Mouse (Mus musculus) intestine, embryonic 14.5 days (tissue): ENCODE data around the gene Mrps9. TPM values are rescaled to one million over a fixed set of nuclear protein-coding genes. Genes with fewer than 3 reads are reported as not detected.

Experiments
- ATAC-seq: fragments of 200-750 bp; cut with Nextera tagmentation; replicated peaks from 2 replicates; pipeline ENCODE4 v1.8.0; 2017; ENCODE audit warnings: low read depth, moderate number of reproducible peaks, moderate TSS enrichment, moderate library complexity; ENCODE audit not compliant: low FRiP score, low TSS enrichment
- DNase-seq: peaks from one replicate; pipeline ENCODE4 v3.0.0-alpha.2; 2018; ENCODE audit warnings: low spot score
- H3K27ac ChIP-seq: fragments of 300-500 bp; sonication (generic); 2 replicates; pipeline ENCODE4 v1.5.1; 2014; ENCODE audit warnings: low read depth, mild to moderate bottlenecking, control low read depth
- H3K27me3 ChIP-seq: fragments of 300-500 bp; sonication (generic); replicated peaks from 2 replicates; pipeline ENCODE4 v1.6.1; 2014; ENCODE audit warnings: low read length, control low read depth; ENCODE audit not compliant: control insufficient read depth, insufficient read depth
- H3K36me3 ChIP-seq: fragments of 300-500 bp; sonication (generic); 2 replicates; pipeline ENCODE4 v1.6.1; 2014; ENCODE audit warnings: low read length, control low read depth; ENCODE audit not compliant: control insufficient read depth, insufficient read depth
- H3K4me1 ChIP-seq: fragments of 300-500 bp; sonication (generic); replicated peaks from 2 replicates; pipeline ENCODE4 v1.6.1; 2014; ENCODE audit warnings: low read length, control low read depth, mixed read lengths; ENCODE audit not compliant: control insufficient read depth, insufficient read depth
- H3K4me2 ChIP-seq: fragments of 300-500 bp; sonication (generic); 2 replicates; pipeline ENCODE4 v1.6.1; 2014; ENCODE audit warnings: low read length
- H3K4me3 ChIP-seq: fragments of 300-500 bp; sonication (generic); 2 replicates; pipeline ENCODE4 v1.5.1; 2014; ENCODE audit warnings: low read depth, low read length, control low read depth, mixed read lengths
- H3K9ac ChIP-seq: fragments of 300-500 bp; sonication (generic); 2 replicates; pipeline ENCODE4 v1.6.1; 2014; ENCODE audit warnings: mild to moderate bottlenecking, low read length
- H3K9me3 ChIP-seq: fragments of 300-500 bp; sonication (generic); 2 replicates; pipeline ENCODE4 v1.6.1; 2016; ENCODE audit warnings: low read length, control low read depth; ENCODE audit not compliant: control insufficient read depth
- WGBS: fragments of 180-500 bp; shearing (Covaris S2); extraction: QIAGEN DNeasy Blood & Tissue Kit; methylation state at CpG from one replicate; pipeline ENCODE4 v1.1.7; 2014; 5-methylcytosine and 5-hydroxymethylcytosine counted together
- polyA plus RNA-seq: library from polyadenylated mRNA; unstranded; fragments of >200 nt; fragmentation: Nextera tagmentation; extraction: Ambion mirVana; gene quantifications from 2 replicates; pipeline ENCODE4 v1.2.1, GENCODE M21; 2014

The Mrps9 gene
- polyA plus RNA-seq, result 57.9 and 62.4 TPM in 2 replicates

GRCm38 (mm10) chr1:42850663-42851397 lies at the start of gene Mrps9:
Gene Mrps9, plus strand, starts transcription at chr1:42851233.
- H3K9me3 ChIP-seq, result no peaks in the 10 kb centered on the region
- peak within 1 kb of the TSS; percentile 64 for H3K4me2 ChIP-seq
- ATAC-seq (peak; percentile 99), DNase-seq (peak; percentile 97)
- no peaks in the 10 kb centered on the region for H3K27me3 ChIP-seq
- WGBS, result 1% methylated on average over 21 of the region's 23 CpGs
- H3K4me3 ChIP-seq, result peak within 1 kb of the TSS; percentile 88
- peak within 1 kb of the TSS; percentile 71 for H3K27ac ChIP-seq
- H3K36me3 ChIP-seq, result no peaks in the 10 kb centered on the region
- H3K9ac ChIP-seq, result peak within 1 kb of the TSS; percentile 74
- peaks cover 7% of the 10 kb centered on the region for H3K4me1 ChIP-seq

DNA sequence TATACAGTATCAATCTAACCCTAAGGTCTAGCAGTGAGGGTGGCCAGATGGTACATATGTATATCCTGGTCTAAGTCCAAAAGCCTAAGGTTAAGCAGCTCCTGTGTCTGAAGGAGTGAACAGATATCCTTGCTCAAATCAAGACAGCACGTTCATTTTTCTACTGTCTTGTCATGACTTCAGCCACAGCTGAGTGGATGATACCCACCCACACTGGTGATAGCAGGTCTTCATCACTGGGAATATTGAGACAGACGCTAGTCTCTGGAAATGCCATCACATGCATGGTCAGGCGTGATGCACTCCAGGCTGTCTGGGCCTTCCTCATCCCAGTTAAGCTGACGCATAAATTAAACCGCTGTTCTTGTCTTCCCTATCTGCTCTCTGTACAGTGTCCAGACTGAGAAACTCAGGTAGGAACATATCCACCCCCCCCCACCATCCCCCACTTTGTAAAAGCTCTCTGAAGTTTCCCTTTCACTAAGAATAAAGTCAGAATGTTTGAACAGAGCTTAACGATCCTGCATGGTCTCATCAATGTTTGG lies 37.7 kb upstream of the Mrps9 start:
- Histone ChIP-seq H3K4me3 (no peak overlapping the region), H3K9ac (no peak overlapping the region), H3K4me1 (no peaks in the 10 kb centered on the region), H3K36me3 (no peaks in the 10 kb centered on the region), H3K27me3 (no peaks in the 10 kb centered on the region), H3K9me3 (no peaks in the 10 kb centered on the region), H3K4me2 (no peak overlapping the region), H3K27ac (no peak overlapping the region)
- ATAC-seq, result no peak
- 79% methylated on average over 6 of the region's 6 CpGs for WGBS
- no peak for DNase-seq

DNA sequence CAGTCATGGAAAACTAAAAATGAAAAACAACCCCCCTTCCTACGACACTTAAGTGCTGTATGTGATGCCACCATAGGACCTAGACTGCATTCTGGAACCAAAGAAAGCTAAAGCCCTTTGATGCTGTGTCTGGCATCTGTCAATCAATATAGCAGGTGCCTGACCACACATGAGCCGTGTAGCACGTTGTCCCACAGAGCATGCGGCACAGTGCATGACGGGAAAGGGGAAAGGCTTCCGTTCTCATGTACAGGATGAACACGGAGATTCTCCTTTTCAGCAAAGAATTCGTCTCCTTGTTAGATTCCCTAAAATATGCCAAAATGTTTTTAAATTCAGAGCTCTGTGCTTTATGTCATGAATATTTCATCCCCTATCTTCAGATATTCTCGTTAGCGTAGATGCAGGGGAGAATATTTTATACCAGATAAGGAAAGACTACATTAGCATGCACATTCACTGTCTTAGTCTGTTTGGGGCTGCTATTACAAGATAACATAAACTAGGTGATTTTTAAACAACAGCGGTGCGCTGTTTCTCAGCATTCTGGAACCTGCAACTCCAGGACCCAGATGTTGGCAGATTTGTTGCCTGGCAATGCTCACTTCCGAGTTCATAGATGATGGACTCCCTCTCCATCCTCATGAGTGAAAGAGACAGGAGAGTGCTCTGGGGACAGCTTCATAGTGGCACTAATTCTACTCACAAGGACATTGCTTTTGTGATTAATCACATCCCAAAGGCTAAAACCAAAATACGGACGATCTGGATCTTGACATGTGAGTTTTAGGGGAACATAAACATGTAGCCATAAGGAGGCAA lies 36.0 kb upstream of the Mrps9 start:
- no peak for DNase-seq
- Histone ChIP-seq H3K4me1 (no peaks in the 10 kb centered on the region), H3K9ac (no peak overlapping the region), H3K36me3 (no peaks in the 10 kb centered on the region), H3K4me2 (no peak overlapping the region), H3K27me3 (no peaks in the 10 kb centered on the region), H3K27ac (no peak overlapping the region), H3K4me3 (no peak overlapping the region), H3K9me3 (no peaks in the 10 kb centered on the region)
- ATAC-seq, result no peak
- 72% methylated on average over 15 of the region's 15 CpGs for whole genome bisulfite sequencing

DNA sequence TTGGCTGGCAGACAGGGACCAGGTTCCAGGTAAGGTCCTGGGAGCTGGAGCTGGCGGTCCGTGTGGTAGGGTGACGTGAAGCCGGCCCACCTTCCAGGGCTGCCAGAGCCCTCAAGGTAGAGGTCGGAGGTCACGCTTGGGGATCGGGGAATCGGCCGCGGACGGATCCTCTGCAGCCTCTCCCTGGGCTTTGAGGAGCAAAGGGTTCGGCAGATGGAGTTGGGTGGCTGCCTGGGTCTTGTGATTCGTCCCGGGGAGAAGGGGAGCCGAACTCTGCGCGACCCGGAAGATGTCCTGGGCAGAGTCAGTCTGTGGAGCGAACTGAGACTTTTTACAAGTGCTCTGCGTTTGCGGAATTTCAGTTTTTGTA lies 350 bp downstream of the Mrps9 start:
- ATAC-seq (peak; percentile 57; the same call in 1 of the 2 replicates), DNase-seq (no peak)
- Histone ChIP-seq H3K4me2 (peak overlapping the region; percentile 64), H3K4me1 (peaks cover 7% of the 10 kb centered on the region), H3K9ac (peak overlapping the region; percentile 74), H3K9me3 (no peaks in the 10 kb centered on the region), H3K36me3 (no peaks in the 10 kb centered on the region), H3K27ac (peak overlapping the region; percentile 71), H3K27me3 (no peaks in the 10 kb centered on the region), H3K4me3 (peak overlapping the region; percentile 88)
- under 1% methylated on average over 21 of the region's 21 CpGs for WGBS

- H3K9ac ChIP-seq, result peak overlapping the region; percentile 74
- H3K9me3 ChIP-seq, result no peaks in the 10 kb centered on the region
- peak overlapping the region; percentile 64 for H3K4me2 ChIP-seq
- peak; percentile 60 for DNase-seq
- WGBS, result 4% methylated on average over 16 of the region's 16 CpGs
- ATAC-seq, result no peak; the same call in 1 of the 2 replicates
- H3K27me3 ChIP-seq, result no peaks in the 10 kb centered on the region
- H3K27ac ChIP-seq, result no peak overlapping the region
- H3K4me3 ChIP-seq, result peak overlapping the region; percentile 88
- no peaks in the 10 kb centered on the region for H3K36me3 ChIP-seq
- peaks cover 7% of the 10 kb centered on the region for H3K4me1 ChIP-seq
These were observed 777 bp downstream of the Mrps9 start for GRCm38 (mm10) chr1:42851810-42852209.

GRCm38 (mm10) chr1:42864719-42865250 lies 13.8 kb downstream of the Mrps9 start:
- no peaks in the 10 kb centered on the region for H3K4me1 ChIP-seq
- WGBS, result 97% methylated on average over 5 of the region's 5 CpGs

GRCm38 (mm10) chr1:42865336-42865939 lies 14.4 kb downstream of the Mrps9 start:
- Histone ChIP-seq H3K27ac (no peak overlapping the region), H3K4me2 (no peak overlapping the region), H3K9ac (no peak overlapping the region), H3K9me3 (no peaks in the 10 kb centered on the region), H3K36me3 (peaks cover 22% of the 10 kb centered on the region), H3K4me3 (no peak overlapping the region), H3K27me3 (no peaks in the 10 kb centered on the region), H3K4me1 (no peaks in the 10 kb centered on the region)
- ATAC-seq, result no peak
- WGBS, result 98% methylated on average over 4 of the region's 4 CpGs
- no peak for DNase-seq

More at GRCm38 (mm10) chr1:42864719-42865250, 13.8 kb downstream of the Mrps9 start:
- peaks cover 22% of the 10 kb centered on the region for H3K36me3 ChIP-seq
- no peak overlapping the region for H3K27ac ChIP-seq
- DNase-seq (no peak), ATAC-seq (no peak)
- H3K9me3 ChIP-seq, result no peaks in the 10 kb centered on the region
- H3K27me3 ChIP-seq, result no peaks in the 10 kb centered on the region
- no peak overlapping the region for H3K4me3 ChIP-seq
- no peak overlapping the region for H3K4me2 ChIP-seq
- H3K9ac ChIP-seq, result no peak overlapping the region

DNA sequence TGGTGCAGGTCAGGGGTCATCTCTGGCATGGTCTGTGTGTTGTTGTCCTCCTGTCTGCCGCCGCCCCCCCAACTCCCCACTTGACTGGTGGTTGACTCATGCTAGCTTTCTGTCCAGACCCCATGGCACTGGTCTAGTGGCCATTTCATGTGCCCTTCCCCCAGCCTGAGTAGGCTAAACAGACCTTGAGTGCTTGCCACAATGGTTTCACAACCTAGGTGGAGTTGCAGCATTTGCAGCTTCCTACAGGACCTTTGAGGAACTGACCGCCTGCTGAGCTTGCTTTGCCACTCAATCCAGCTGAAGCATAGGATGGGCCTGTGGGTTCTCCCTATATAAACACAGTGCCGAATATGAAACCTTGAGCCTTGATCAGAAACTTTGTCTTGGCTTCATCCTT lies 15.0 kb downstream of the Mrps9 start:
- Histone ChIP-seq H3K27ac (no peak overlapping the region), H3K9me3 (no peaks in the 10 kb centered on the region), H3K9ac (no peak overlapping the region), H3K4me3 (no peak overlapping the region), H3K36me3 (peaks cover 22% of the 10 kb centered on the region), H3K4me1 (no peaks in the 10 kb centered on the region), H3K27me3 (no peaks in the 10 kb centered on the region), H3K4me2 (no peak overlapping the region)
- DNase-seq (no peak), ATAC-seq (no peak)
- 92% methylated on average over 4 of the region's 4 CpGs for WGBS
